Mouse (Mus musculus) c-Kit-positive CD71-positive TER-119-positive erythroid progenitor cells, embryonic 14.5 days (primary cell): ENCODE data around the gene Duoxa2.

Source experiments
- DNase-seq: peaks from one replicate; pipeline ENCODE4 v3.0.0-alpha.2; 2013; ENCODE audit warnings: low spot score

Duoxa2 gene

DNA sequence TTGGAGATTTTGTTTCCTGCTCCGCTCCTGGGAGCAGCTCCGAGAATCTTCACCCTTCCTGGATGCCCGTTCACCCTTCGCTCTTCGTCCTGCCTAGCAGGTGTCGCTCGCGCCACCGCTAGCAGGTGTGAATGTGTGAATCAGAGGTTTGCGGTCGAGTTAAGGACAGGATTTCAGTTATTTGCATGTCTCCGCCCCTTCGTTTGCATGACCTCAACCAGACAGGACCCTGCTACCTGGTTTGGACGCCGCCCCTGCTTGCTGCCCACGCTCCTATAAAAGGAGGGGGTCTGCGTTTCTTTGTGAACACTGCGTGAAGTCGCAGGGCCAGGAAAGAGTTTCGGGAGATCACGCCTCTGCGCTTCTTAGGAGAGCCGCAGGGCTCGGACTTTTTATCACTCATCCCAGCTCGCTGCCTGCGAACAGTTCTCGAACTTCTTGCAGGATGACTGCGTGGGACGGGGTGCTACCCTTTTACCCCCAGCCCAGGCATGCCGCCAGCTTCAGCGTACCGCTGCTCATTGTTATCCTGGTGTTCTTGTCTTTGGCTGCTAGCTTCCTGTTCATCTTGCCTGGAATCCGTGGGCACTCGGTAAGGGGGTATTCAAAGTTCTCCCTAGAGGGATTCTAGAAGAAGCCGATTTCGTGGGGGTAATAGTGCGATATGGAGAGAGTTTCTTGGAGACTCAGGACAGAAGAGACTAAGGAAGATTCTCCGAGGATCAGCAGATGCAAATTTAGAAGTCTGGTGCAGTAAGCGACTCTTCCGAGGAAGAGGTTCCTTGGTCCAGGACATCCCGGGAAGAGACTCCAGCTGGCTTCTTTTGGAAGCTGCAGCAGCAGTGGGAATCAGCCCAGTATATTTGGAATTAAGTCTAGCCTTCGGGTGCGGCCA is at the start of gene Duoxa2:
TSS of gene Duoxa2 (plus strand) at position 305 of the 895 bp plus-strand sequence.
- no peak for DNase-seq

DNA sequence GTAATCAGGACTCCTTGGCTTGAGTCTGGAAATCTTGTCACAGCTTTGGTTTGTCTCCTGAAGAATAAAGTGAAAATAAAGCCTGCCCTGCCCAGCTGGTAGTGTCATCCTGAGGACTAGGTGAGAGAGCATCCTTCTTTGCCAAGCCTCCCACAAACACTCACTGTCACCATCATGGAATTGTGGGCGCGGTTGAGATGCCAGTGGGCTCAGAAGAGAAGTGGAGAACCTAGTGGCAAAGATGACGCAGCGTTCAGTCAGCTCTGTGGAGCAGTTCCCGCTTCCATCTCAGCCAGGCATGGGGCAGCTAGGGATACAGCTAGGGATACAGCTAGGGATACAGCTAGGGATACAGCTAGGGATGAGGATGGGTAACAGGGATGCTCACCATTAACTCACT is 42.7 kb upstream of the Duoxa2 start:
- no peak for DNase-seq

DNA sequence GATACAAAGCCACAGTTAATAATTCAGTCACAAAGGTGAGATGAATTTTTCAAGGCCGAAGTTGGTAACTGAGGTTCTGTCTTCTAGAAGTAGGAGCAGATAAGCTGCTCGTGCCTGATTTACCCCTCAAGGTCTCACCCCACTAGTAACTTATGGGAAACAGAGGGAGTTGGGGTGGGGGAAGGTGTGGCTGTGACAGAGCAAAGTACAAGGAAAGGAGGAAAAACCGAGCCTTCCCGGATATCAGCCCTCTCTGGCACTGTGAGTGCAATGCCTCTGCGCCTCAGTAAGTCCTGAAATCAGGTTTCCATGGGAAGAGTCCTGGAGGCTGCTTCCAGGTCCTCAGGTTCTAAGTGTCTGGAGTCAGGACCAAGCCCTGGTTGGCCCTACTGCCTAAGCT is 38.0 kb upstream of the Duoxa2 start:
- DNase-seq, result no peak

DNA sequence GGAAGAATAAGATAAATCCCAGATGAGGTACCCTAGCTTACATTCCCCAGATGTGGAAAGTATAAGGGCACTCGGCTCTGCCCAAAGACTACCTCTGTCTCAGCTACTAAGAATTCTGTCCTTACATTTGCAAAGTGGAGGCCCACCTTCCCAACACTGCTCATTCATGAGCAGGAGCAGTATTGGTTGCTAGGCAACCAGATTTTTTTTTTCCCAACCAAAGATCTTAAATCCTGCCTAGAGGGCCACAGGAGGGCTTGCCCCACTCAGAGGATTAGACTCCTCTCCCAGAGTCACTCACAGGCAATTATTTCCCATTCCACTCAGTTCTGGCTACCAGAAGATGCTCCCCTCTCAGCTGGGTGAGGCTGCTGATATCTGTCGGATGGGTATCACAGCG is 34.0 kb upstream of the Duoxa2 start:
- no peak for DNase-seq

DNA sequence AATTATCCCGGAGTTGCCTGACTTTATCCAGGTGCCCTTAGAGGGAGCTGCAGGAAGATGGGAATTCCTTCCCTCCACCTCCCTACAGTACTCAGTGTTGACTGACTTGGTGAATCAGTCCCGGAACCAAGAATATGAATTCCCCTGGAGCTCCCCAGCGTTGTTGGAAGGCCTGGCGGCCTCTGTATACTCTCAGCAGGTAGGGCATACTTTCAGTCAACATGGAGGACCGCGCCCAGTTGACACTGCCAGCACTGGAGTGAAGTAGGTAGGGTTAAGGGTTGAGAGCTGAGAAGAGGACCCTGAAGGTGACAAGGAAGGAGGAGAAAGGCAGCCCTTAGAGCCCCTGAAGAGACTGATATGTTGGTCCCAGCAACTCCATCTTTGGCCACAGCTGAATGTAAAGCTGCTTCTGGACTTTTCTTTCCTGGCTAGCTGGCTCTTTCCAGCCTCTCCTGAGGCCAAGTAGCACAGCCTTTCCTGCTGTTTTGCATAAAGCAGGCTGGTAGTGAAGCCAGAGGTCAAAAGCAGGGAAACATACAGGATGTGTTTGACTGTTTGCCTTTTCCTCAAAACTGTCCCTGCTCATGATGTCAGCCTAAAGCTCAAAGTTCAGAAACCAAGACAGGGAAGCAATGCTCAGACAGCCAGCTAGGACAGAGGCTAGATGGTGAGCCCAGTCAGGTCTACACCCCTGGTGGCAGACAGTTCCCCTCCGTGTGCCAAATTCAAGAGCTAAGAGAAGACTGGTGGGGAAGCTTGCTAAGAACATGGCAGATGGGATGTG is 32.1 kb upstream of the Duoxa2 start:
- DNase-seq, result no peak

DNA sequence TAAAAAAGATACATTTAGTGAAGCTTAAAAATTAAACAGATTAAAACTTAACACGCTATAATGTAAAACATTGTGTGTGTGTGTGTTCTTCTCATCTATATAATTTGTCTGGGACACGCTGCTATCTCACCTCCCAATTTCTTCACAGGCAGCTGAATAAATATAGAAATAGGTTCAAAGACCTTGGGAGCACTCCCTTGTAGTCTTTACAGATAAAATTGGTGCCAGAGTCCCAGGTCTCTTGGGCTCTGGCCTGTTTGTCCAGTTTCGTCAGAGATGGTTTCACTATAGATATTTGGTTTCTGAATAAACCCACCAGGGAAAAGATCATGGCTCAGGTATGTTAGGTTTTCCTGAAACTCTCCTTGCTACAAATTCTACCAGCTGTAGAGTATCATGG is 19.9 kb upstream of the Duoxa2 start:
- no peak for DNase-seq

DNA sequence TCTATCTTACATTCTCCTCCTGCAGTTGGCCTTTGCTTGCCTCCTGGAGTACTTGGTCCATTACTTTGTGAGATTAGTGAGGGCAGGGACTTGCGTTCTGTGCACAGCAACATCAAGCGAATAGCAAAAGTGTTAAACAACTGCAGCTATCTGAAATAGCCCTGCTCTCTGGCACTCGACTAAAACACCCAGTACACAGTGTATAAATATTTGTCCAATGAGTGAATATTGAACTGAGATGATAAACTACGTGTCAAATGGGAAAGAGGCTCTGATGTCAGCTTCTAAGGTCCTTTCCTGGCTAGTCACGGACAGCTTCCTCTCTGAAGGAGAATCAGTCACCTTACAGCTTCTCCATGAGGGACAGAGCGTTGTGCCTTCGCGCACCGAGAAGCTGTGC is 14.6 kb upstream of the Duoxa2 start:
- no peak for DNase-seq

DNA sequence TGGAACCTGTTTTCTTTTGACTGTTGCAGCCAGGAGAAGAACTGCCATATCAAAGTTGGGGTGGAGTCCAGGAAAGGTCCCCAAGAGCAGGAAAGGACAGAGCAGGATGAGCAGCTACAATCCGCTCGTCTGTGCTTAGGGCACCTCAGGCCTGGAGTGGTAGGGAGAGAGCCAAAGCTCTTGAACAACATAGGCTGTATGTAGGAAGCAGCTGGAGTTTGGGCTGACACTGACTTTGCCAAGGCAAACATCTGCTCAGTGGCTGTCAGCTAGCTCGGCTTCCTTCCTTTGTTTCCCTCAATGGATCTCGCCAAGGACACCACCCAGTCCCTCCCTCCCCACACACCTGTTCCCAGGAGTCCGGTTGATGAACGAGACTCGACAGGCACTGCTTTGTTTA is 12.6 kb upstream of the Duoxa2 start:
- no peak for DNase-seq

DNA sequence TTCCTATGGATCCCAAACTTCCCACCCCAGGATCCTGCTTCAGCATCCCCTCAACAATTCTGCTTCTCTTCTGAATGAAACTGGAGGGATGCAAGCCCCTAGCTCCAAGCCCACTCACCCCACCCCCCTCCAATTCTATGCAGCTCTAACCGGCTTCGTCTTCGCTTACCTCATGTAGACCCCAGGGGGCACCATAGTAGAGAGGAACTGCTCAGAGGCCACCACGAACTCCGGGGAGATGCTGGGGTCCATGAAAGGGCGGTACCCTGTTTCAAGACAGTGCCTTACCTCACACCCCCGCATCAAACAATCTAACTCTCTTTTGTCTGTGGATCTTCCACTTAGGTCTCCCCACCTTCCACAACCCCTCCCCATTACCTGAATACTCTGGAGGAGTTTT is 3.8 kb upstream of the Duoxa2 start:
- DNase-seq, result no peak

DNA sequence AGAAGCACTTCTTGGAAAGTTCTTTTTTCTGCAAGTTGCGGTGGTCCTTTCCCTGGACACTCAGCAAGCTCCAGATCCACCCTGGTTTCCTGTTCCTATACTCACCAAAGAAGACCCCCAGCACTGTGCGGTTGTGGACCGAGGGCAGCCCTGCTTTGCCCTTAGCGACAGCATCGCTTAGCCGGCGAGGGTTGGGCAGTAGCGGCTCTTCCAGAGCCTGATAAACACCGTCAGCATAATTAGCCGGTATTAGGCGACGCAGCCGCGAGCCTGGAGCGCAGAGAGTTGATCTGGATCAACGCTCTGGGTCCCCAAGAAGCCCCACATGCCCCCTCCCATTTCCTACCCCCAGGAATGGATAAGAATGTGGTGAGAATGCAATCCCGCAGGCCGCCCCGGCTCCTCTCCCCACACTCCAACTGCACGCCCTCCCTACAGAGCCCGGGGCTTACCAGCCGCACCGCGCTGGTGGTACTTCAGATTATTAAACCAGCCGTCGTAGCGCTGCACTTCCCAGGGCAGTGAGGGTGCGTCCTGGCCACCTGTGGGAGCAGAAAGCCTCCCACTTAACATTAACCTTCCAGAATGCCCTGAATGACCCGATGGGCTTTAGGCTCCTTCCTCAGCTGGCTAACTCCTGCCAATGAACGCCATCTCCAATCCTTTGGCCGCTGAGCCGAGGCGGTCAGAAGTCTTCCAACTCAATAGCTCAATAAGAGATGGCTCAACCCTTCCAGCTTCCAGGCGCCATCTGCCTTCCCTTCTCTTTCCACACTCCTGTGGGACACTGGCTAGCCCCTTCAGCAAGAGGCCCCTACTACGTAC is 1.2 kb upstream of the Duoxa2 start:
- DNase-seq, result no peak

DNA sequence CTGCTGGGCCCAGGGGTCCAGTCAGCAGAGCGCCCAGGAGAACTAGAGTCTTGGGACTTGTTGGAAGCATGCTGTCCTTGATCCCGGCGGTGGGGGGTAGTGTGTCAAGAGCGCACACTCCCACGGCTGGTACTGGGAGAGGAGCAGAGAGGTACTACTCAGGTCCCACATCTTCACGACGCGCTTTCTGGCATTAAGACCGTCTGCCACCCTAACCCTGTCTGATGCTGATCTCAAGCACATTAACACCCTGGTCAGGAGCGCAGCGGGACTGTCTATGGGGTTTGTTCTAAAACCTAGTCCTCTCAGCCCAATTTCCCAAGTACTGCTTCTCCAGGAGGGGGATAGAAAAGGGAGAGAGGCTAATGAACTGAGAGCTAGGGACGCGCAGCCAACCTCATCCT is 602 bp upstream of the Duoxa2 start, which contains the start of gene Duox2:
TSS of gene Duox2 (minus strand) at position 354 of the 404 bp plus-strand sequence.
- DNase-seq, result no peak

DNA sequence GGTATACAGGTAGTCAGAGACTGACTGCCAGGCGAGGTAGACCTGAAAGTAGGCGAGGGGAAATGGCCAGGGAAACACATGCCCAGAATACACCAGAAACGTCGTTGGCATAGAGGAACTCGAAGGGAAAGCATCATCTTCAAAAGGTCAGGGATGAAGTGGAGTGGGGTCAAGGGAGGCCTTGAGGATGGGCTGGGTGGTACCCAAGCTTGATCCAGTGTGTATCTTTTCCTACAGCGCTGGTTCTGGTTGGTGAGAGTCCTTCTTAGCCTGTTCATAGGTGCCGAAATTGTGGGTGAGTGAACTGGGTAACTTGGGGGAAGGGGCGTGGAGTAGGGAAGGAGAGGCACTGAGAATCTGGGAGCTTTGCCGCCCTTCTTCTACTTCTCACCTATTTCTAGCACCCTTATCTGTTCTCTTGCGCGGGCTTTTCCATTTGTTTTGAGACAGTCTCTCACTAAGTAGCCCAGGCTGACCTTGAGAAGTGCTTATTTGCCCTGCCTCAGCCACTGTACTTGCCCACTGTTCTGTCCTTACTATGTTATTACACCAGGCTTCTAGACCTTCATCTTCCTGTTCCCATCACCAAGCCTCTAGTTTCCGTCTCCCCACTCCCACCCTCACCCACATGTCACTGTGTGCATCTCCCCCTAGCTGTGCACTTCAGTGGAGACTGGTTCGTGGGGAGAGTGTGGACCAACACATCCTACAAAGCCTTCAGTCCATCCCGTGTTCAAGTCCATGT is 1.4 kb downstream of the Duoxa2 start:
- no peak for DNase-seq

DNA sequence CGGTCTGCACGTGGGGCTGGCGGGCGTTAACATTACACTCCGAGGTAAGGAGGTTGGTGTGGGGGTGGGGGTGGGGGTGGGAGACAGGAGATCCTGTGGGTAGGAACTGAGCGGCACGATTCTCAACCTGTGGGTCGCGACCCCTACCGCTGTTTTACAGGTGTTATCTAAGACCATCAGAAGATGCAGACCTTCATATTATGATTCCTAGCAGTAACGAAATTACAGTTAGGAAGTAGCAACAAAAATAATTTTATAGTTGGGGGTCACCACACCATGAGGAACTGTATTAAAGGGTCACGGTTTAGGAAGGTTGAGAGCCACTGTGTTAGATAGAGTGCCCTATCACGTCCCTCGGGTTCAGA is 1.9 kb downstream of the Duoxa2 start:
- no peak for DNase-seq

DNA sequence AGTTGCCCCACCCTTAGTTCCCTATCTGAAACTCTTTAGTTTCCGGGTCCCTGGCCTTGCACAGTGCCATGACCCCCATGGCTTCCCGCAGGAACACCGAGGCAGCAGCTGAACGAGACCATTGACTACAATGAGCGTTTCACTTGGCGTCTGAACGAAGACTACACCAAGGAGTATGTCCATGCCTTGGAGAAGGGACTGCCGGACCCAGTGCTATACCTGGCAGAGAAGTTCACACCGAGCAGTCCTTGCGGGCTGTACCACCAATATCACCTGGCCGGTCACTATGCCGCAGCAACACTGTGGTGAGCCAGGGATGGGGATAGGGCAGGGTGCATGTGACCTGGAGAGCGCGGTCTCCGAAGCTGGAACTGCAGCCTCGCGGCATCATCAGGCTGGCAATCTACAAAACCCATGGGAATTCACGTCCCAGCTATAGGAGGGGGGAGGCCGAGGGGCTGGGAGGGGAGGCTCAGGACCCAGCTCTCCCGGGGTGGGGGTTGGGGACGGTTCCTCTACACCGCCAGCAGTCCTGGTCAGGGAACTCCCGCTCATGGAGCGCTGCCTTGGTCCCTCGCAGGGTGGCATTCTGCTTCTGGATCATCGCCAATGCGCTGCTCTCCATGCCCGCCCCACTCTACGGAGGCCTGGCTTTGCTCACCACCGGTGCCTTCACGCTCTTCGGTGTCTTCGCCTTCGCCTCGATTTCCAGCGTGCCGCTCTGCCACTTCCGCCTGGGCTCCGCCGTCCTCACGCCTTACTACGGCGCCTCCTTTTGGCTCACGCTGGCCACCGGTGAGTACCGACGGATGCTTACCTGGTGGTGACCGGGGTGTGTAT is 2.6 kb downstream of the Duoxa2 start:
- no peak for DNase-seq

DNA sequence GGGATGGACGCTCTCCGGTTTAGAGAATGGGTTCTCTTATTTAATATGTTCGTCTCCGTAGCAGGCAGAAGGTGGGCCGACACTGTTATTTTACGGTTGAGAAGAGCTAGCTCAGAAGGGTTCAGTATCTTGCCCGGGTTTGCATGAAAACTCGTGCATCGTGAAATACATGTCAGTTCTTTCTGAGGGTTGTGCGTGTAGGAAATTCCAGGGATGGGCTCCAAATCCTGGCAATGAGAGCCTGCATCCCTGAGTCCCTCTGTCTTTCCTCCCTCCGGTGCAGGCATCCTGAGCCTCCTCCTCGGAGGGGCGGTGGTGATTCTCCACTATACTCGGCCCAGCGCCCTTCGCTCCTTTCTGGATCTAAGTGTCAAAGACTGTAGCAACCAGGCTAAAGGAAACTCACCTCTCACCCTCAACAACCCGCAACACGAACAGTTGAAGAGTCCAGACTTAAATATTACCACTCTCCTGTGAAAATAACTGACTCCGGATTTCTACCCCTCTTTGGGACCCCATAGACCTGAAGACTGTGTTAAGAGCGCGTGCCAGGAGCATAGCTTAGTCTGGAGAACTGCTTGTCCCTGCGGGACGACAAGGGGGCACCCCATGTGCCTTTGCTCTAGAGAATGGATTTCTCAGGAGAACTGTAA is 3.3 kb downstream of the Duoxa2 start:
- no peak for DNase-seq

DNA sequence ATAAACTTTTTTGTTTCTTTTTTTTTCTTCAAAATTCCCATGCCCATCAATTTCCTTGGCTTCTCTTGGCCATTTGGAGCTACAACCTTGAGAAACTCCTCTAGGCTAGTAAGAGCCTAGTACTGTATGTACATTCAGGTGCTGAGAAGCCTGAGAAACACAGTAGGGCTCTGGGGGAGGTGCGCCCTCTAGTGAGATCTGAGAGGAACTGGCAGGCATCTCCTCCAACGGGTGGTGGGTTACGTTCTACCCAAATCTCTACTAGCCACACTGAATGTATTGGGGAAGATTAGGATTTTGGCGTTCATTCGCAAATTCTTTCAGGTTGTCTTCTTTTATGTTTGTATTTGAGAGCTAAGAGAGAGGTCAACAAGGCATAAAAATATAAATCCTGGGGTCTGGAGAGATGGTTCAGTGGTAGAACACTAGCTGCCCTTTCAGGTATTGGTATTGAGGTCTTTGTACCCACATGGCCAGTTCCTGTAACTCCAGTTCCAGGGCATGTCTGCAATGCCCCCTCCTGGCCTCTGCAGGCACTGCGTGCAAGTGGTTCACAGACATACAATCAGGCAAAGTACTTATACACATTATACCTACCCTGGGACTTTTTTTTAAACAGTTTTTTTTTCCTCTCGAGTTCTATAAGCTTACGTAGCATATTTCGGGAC is 4.0 kb downstream of the Duoxa2 start:
- DNase-seq, result peak; percentile 56

DNA sequence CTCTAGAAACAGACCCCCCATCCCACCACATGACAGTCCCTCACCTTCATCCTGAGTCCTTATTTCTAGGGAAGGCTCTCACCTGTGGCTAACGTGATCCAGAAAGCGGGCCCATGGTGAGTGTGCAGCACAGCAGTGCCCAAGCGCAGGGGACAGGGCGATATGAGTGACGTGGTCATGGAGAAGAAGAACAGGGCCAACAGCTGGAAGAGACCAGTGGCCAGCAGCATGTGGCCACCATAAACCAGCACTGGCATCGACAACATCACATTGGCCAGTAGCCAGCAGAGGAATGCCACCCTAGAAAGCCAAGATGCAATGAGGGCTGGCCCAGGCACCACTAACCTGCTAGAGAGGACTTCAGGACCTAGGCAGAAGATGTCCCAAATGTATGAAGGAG is 5.8 kb downstream of the Duoxa2 start:
- no peak for DNase-seq

DNA sequence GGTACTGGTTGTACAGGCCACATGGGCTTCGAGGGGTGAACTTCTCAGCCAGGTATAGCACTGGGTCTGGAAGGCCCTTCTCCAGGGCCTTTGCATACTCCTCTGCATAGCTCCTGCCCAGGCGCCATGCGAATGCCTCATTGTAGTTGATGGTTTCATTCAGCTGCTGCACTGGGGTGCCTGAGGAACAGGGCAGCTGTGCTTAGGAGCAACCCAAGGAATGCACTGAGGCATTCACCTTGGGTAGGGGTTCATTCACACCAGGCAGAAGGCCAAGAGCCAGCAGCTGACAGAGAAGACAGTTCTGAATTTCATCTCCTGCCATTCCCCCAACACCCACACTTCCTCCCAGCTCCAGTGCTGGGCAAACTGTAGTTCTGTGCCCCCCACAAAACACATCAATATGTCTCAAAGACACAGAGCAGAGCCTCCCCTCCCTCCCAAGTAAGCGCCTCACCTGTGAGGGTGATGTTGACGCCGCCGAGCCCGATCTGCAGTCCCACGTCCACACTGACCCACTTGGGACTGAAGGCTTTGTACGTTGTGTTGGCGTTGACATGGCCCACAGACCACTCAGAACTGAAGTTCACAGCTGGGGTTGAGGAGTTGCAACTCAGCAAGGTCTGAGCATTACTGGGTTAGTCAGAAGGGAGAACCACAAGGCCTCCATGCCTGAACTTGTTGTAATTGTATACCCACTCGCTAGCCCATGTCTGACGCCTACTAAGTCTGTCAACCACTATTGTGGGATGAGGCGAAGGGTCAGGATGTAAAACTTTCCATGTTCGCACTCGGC is 6.6 kb downstream of the Duoxa2 start:
- no peak for DNase-seq

DNA sequence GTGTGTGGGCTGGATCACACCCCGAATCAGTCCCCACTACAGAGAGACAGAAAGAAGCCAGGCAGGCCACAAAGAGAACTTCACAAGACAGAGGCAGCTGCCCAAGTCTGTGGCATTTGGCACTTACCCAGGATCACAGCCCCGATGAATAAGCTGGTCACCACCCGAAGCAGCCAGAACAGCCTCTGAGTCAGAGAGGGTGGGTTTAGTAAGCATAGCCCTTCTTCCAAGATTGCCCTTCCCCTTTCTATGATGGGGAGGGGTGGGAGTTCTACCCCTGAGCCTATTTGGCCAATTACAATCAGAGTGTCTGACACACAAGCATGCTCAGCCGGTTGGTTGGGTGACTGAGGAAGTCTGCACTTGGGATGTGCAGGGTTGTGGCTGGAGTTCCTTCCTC is 7.5 kb downstream of the Duoxa2 start:
- DNase-seq, result no peak
